Mouse (Mus musculus): ENCODE measurements around the gene Edil3. TPM values are rescaled to one million over a fixed set of nuclear protein-coding genes. Genes with fewer than 3 reads are reported as not detected.

Gene Edil3
- polyA plus RNA-seq, 1 experiment from 2014 or later: 12.9 TPM

- H3K4me3 ChIP-seq (ENCODE audit: low read depth, low read length): no peak overlapping the region
- H3K36me3 ChIP-seq (ENCODE audit: control insufficient read depth, insufficient read depth, low read length): no peaks in the 10 kb centered on the region
- DNase-seq (ENCODE audit: low spot score): no peak
- H3K4me1 ChIP-seq (replicated peaks; ENCODE audit: control insufficient read depth, insufficient read depth, low read length): no peaks in the 10 kb centered on the region
- H3K9ac ChIP-seq (ENCODE audit: low read length): no peak overlapping the region
- no peak overlapping the region for H3K27ac ChIP-seq (ENCODE audit: low read depth)
- H3K4me2 ChIP-seq (ENCODE audit: low read length): no peak overlapping the region
- WGBS: 92% methylated on average over 1 of the region's 1 CpGs
- H3K9me3 ChIP-seq (ENCODE audit: control insufficient read depth, low read length): no peaks in the 10 kb centered on the region
- no peak for ATAC-seq (replicated peaks; ENCODE audit: low FRiP score, low TSS enrichment, low read depth)
- H3K27me3 ChIP-seq (replicated peaks; ENCODE audit: control insufficient read depth, insufficient read depth, low read length): no peaks in the 10 kb centered on the region
Observed at GRCm38 (mm10) chr13:89238104-89238503, 416.8 kb downstream of the Edil3 start.

DNA sequence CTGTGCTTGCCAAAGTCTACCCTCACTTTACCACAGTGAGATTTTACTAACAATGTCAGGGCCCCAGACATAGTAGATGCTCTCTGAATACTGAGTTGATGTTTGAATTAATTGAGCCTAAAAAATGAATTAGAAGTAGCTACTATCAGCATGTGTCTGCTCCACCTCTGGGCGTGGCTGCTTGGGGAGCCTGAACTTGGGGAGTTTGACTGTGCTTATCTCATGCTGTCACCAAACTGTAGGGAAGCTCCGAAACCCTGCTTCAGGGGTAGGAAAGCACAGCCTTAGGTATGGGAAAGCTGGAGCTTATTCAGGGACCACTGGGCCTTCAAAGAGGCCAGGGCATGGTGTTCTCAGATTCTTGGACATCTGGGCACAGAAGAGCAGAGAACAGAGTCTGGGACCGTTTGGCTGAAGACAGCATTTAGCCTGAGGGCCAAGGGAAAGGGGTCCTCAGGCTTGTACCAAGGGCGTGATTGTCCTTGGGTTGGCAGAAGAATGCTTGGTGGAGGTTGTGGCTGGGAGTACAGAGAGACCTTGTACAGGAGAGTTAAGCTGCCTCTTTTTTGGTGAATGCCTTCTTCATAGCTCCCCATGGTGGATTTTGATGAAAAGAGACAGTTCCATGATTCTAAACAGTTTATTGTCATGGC, 432.8 kb downstream of the Edil3 start:
- DNase-seq (ENCODE audit: low spot score) (no peak), ATAC-seq (replicated peaks; ENCODE audit: low FRiP score, low TSS enrichment, low read depth) (no peak)
- Histone ChIP-seq H3K4me2 (ENCODE audit: low read length) (no peak overlapping the region), H3K27ac (ENCODE audit: low read depth) (no peak overlapping the region), H3K4me3 (ENCODE audit: low read depth, low read length) (no peak overlapping the region), H3K9ac (ENCODE audit: low read length) (no peak overlapping the region), H3K27me3 (replicated peaks; ENCODE audit: control insufficient read depth, insufficient read depth, low read length) (no peaks in the 10 kb centered on the region), H3K36me3 (ENCODE audit: control insufficient read depth, insufficient read depth, low read length) (no peaks in the 10 kb centered on the region), H3K4me1 (replicated peaks; ENCODE audit: control insufficient read depth, insufficient read depth, low read length) (no peaks in the 10 kb centered on the region), H3K9me3 (ENCODE audit: control insufficient read depth, low read length) (no peaks in the 10 kb centered on the region)
- 78% methylated on average over 4 of the region's 4 CpGs for WGBS

- ATAC-seq (replicated peaks; ENCODE audit: low FRiP score, low TSS enrichment, low read depth): no peak
- H3K4me2 ChIP-seq (ENCODE audit: low read length): no peak overlapping the region
- H3K36me3 ChIP-seq (ENCODE audit: control insufficient read depth, insufficient read depth, low read length): no peaks in the 10 kb centered on the region
- H3K27ac ChIP-seq (ENCODE audit: low read depth): no peak overlapping the region
- H3K9me3 ChIP-seq (ENCODE audit: control insufficient read depth, low read length): no peaks in the 10 kb centered on the region
- H3K9ac ChIP-seq (ENCODE audit: low read length): no peak overlapping the region
- no peaks in the 10 kb centered on the region for H3K27me3 ChIP-seq (replicated peaks; ENCODE audit: control insufficient read depth, insufficient read depth, low read length)
- H3K4me3 ChIP-seq (ENCODE audit: low read depth, low read length): no peak overlapping the region
- WGBS: 64% methylated on average over 1 of the region's 1 CpGs
- H3K4me1 ChIP-seq (replicated peaks; ENCODE audit: control insufficient read depth, insufficient read depth, low read length): no peaks in the 10 kb centered on the region
- DNase-seq (ENCODE audit: low spot score): no peak
Observed at GRCm38 (mm10) chr13:89256906-89257305, 435.6 kb downstream of the Edil3 start.

- H3K27me3 ChIP-seq (replicated peaks; ENCODE audit: control insufficient read depth, insufficient read depth, low read length): no peaks in the 10 kb centered on the region
- no peak overlapping the region for H3K4me3 ChIP-seq (ENCODE audit: low read depth, low read length)
- H3K9ac ChIP-seq (ENCODE audit: low read length): no peak overlapping the region
- no peak for ATAC-seq (replicated peaks; ENCODE audit: low FRiP score, low TSS enrichment, low read depth)
- H3K27ac ChIP-seq (ENCODE audit: low read depth): no peak overlapping the region
- no peak for DNase-seq (ENCODE audit: low spot score)
- no peak overlapping the region for H3K4me2 ChIP-seq (ENCODE audit: low read length)
- no peaks in the 10 kb centered on the region for H3K4me1 ChIP-seq (replicated peaks; ENCODE audit: control insufficient read depth, insufficient read depth, low read length)
- no peaks in the 10 kb centered on the region for H3K36me3 ChIP-seq (ENCODE audit: control insufficient read depth, insufficient read depth, low read length)
- WGBS: 57% methylated on average over 5 of the region's 5 CpGs
- H3K9me3 ChIP-seq (ENCODE audit: control insufficient read depth, low read length): no peaks in the 10 kb centered on the region
Observed at GRCm38 (mm10) chr13:89286696-89287305, 465.5 kb downstream of the Edil3 start.

GRCm38 (mm10) chr13:89288201-89288600, 466.9 kb downstream of the Edil3 start:
- Histone ChIP-seq H3K27ac (ENCODE audit: low read depth) (no peak overlapping the region), H3K9ac (ENCODE audit: low read length) (no peak overlapping the region), H3K4me2 (ENCODE audit: low read length) (no peak overlapping the region), H3K9me3 (ENCODE audit: control insufficient read depth, low read length) (no peaks in the 10 kb centered on the region), H3K27me3 (replicated peaks; ENCODE audit: control insufficient read depth, insufficient read depth, low read length) (no peaks in the 10 kb centered on the region), H3K4me1 (replicated peaks; ENCODE audit: control insufficient read depth, insufficient read depth, low read length) (no peaks in the 10 kb centered on the region), H3K36me3 (ENCODE audit: control insufficient read depth, insufficient read depth, low read length) (no peaks in the 10 kb centered on the region), H3K4me3 (ENCODE audit: low read depth, low read length) (no peak overlapping the region)
- no peak for ATAC-seq (replicated peaks; ENCODE audit: low FRiP score, low TSS enrichment, low read depth)
- no peak for DNase-seq (ENCODE audit: low spot score)
- WGBS: 49% methylated on average over 4 of the region's 4 CpGs

DNA sequence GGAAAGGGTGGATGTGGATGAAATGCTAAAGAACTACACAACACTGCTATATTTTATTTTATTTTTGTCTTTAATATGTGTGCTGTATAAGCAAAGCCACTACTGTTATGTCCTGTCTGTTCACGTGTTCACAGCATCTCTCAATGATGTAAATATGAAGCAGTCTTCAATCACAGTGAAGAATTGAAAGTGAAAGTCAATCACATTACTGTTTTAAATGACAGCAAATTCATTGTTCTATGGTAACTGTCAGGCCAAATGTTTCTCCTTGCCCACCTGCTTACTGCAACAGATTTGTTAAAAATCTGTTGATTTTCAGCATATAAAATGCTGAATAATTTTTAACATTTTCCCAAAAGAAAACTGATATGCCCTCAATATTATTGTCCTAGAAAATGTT, 499.9 kb downstream of the Edil3 start:
- Histone ChIP-seq H3K36me3 (ENCODE audit: control insufficient read depth, insufficient read depth, low read length) (no peaks in the 10 kb centered on the region), H3K4me1 (replicated peaks; ENCODE audit: control insufficient read depth, insufficient read depth, low read length) (no peaks in the 10 kb centered on the region), H3K4me2 (ENCODE audit: low read length) (no peak overlapping the region), H3K27ac (ENCODE audit: low read depth) (no peak overlapping the region), H3K4me3 (ENCODE audit: low read depth, low read length) (no peak overlapping the region), H3K9ac (ENCODE audit: low read length) (no peak overlapping the region), H3K9me3 (ENCODE audit: control insufficient read depth, low read length) (no peaks in the 10 kb centered on the region), H3K27me3 (replicated peaks; ENCODE audit: control insufficient read depth, insufficient read depth, low read length) (no peaks in the 10 kb centered on the region)
- 68% methylated on average over 1 of the region's 1 CpGs for WGBS
- no peak for DNase-seq (ENCODE audit: low spot score)
- no peak for ATAC-seq (replicated peaks; ENCODE audit: low FRiP score, low TSS enrichment, low read depth)

GRCm38 (mm10) chr13:89324282-89324681, 503.0 kb downstream of the Edil3 start:
- DNase-seq (ENCODE audit: low spot score): no peak
- Histone ChIP-seq H3K9me3 (ENCODE audit: control insufficient read depth, low read length) (no peaks in the 10 kb centered on the region), H3K9ac (ENCODE audit: low read length) (no peak overlapping the region), H3K4me2 (ENCODE audit: low read length) (no peak overlapping the region), H3K27me3 (replicated peaks; ENCODE audit: control insufficient read depth, insufficient read depth, low read length) (no peaks in the 10 kb centered on the region), H3K36me3 (ENCODE audit: control insufficient read depth, insufficient read depth, low read length) (no peaks in the 10 kb centered on the region), H3K4me3 (ENCODE audit: low read depth, low read length) (no peak overlapping the region), H3K4me1 (replicated peaks; ENCODE audit: control insufficient read depth, insufficient read depth, low read length) (no peaks in the 10 kb centered on the region), H3K27ac (ENCODE audit: low read depth) (no peak overlapping the region)
- ATAC-seq (replicated peaks; ENCODE audit: low FRiP score, low TSS enrichment, low read depth): no peak
- WGBS: 78% methylated on average over 2 of the region's 2 CpGs

DNA sequence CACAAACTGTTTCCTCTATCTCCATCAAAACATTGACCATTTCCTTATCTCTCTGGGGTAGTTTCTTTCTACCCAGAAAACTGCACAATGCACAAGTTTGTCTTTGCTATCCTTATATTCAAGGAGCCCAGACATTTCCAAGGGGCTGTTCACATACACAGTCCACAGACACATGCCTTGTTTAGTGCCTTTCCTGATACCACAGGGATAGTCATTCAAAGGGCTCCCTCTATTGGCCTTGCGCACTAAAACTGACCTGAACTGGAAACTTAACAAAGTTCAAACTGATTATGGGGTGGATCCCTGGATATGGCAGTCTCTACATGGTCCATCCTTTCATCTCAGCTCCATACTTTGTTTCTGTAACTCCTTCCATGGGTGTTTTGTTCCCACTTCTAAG, 513.2 kb downstream of the Edil3 start:
- Histone ChIP-seq H3K4me2 (ENCODE audit: low read length) (no peak overlapping the region), H3K27ac (ENCODE audit: low read depth) (no peak overlapping the region), H3K36me3 (ENCODE audit: control insufficient read depth, insufficient read depth, low read length) (no peaks in the 10 kb centered on the region), H3K9me3 (ENCODE audit: control insufficient read depth, low read length) (no peaks in the 10 kb centered on the region), H3K27me3 (replicated peaks; ENCODE audit: control insufficient read depth, insufficient read depth, low read length) (no peaks in the 10 kb centered on the region), H3K4me3 (ENCODE audit: low read depth, low read length) (no peak overlapping the region), H3K4me1 (replicated peaks; ENCODE audit: control insufficient read depth, insufficient read depth, low read length) (peaks cover 4% of the 10 kb centered on the region; the same call in 1 of the 2 replicates), H3K9ac (ENCODE audit: low read length) (no peak overlapping the region)
- 71% methylated on average over 1 of the region's 1 CpGs for WGBS
- ATAC-seq (replicated peaks; ENCODE audit: low FRiP score, low TSS enrichment, low read depth): no peak
- DNase-seq (ENCODE audit: low spot score): no peak

Data from intestine, embryonic 14.5 days (tissue).